Mouse (Mus musculus): ENCODE data around the gene Senp1. TPM values are rescaled to one million over a fixed set of nuclear protein-coding genes. Genes with fewer than 3 reads are reported as not detected.
A peak's percentile ranks its signal among the peaks of the same experiment; 100 is the strongest.

Gene Senp1
- polyA plus RNA-seq, 1 experiment from 2014 or later, result 28.1 TPM

DNA sequence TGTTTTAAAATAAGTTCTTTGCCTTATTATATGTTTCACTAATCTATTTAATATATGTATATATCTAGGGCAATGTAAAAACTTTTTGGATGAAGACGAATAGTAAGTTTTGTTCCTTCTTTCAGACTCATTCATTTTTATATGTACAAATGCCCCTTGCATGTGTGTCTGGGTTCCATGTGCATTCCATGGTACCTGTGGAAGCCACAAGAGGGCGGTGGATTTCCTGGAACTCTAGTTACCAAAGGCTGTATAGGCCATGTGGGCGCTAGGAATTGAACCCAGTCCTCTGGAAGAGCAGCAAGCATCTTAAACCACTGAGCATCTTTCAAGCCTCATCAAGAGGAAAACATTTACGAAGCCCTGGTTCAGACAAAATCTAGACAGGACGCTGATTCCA is 49.2 kb downstream of the Senp1 start:
- Histone ChIP-seq H3K4me3 (replicated peaks) (no peak overlapping the region), H3K9me3 (replicated peaks) (no peaks in the 10 kb centered on the region), H3K27ac (replicated peaks) (no peak overlapping the region), H3K4me1 (no peaks in the 10 kb centered on the region), H3K4me2 (replicated peaks) (no peak overlapping the region), H3K9ac (no peak overlapping the region), H3K27me3 (no peaks in the 10 kb centered on the region), H3K36me3 (peaks cover 83% of the 10 kb centered on the region)
- ATAC-seq (ENCODE audit: insufficient number of reproducible peaks, low FRiP score, low TSS enrichment, low read depth), result no peak
- 95% methylated on average over 5 of the region's 5 CpGs for WGBS

DNA sequence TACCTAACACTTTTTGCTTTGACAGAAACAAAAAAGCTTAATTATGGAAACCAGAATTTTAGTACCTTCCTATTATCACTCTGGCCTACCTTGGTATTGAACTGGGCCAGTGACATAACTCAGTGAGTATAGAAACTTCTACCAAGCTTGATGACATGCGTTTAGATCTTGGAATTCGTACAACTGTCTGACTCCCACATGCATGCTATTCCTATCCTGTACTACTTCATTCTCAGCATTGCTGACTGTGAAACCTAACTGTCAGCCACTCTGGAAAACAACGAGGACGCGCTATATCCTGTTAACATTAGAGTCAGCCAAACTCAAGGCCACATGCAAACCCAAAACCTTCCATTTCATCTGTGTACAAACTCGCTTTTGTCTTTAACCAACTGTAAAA is 49.6 kb downstream of the Senp1 start:
- WGBS, result 93% methylated on average over 6 of the region's 6 CpGs
- Histone ChIP-seq H3K36me3 (peaks cover 82% of the 10 kb centered on the region), H3K9ac (no peak overlapping the region), H3K9me3 (replicated peaks) (no peaks in the 10 kb centered on the region), H3K4me1 (no peaks in the 10 kb centered on the region), H3K4me2 (replicated peaks) (no peak overlapping the region), H3K27me3 (no peaks in the 10 kb centered on the region), H3K4me3 (replicated peaks) (no peak overlapping the region), H3K27ac (replicated peaks) (no peak overlapping the region)
- no peak for ATAC-seq (ENCODE audit: insufficient number of reproducible peaks, low FRiP score, low TSS enrichment, low read depth)

GRCm38 (mm10) chr15:98042508-98042907 is 51.0 kb downstream of the Senp1 start:
- Histone ChIP-seq H3K4me2 (replicated peaks) (no peak overlapping the region), H3K9ac (no peak overlapping the region), H3K27me3 (no peaks in the 10 kb centered on the region), H3K9me3 (replicated peaks) (no peaks in the 10 kb centered on the region), H3K36me3 (peaks cover 85% of the 10 kb centered on the region), H3K4me1 (no peaks in the 10 kb centered on the region), H3K27ac (replicated peaks) (no peak overlapping the region), H3K4me3 (replicated peaks) (no peak overlapping the region)
- no peak for ATAC-seq (ENCODE audit: insufficient number of reproducible peaks, low FRiP score, low TSS enrichment, low read depth)
- WGBS, result 86% methylated on average over 12 of the region's 12 CpGs

GRCm38 (mm10) chr15:98039682-98040081 is 53.9 kb downstream of the Senp1 start:
- Histone ChIP-seq H3K9ac (no peak overlapping the region), H3K27me3 (no peaks in the 10 kb centered on the region), H3K4me3 (replicated peaks) (no peak overlapping the region), H3K9me3 (replicated peaks) (no peaks in the 10 kb centered on the region), H3K27ac (replicated peaks) (no peak overlapping the region), H3K4me1 (peaks cover 6% of the 10 kb centered on the region; the same call in 1 of the 2 replicates), H3K4me2 (replicated peaks) (no peak overlapping the region), H3K36me3 (peaks cover 70% of the 10 kb centered on the region)
- WGBS, result 92% methylated on average over 10 of the region's 10 CpGs
- ATAC-seq (ENCODE audit: insufficient number of reproducible peaks, low FRiP score, low TSS enrichment, low read depth), result no peak

- Histone ChIP-seq H3K9ac (no peak overlapping the region), H3K4me3 (replicated peaks) (no peak overlapping the region), H3K36me3 (peaks cover 45% of the 10 kb centered on the region), H3K4me2 (replicated peaks) (no peak overlapping the region), H3K27me3 (no peaks in the 10 kb centered on the region), H3K4me1 (peaks cover 7% of the 10 kb centered on the region; the same call in 1 of the 2 replicates), H3K27ac (replicated peaks) (no peak overlapping the region), H3K9me3 (replicated peaks) (no peaks in the 10 kb centered on the region)
- ATAC-seq (ENCODE audit: insufficient number of reproducible peaks, low FRiP score, low TSS enrichment, low read depth), result no peak
- 93% methylated on average over 5 of the region's 5 CpGs for WGBS
Observed at GRCm38 (mm10) chr15:98036578-98036977, 57.0 kb downstream of the Senp1 start.

- no peak for ATAC-seq (ENCODE audit: insufficient number of reproducible peaks, low FRiP score, low TSS enrichment, low read depth)
- WGBS, result 9% methylated on average over 3 of the region's 3 CpGs
Observed at GRCm38 (mm10) chr15:98035076-98035755, 58.3 kb downstream of the Senp1 start.

DNA sequence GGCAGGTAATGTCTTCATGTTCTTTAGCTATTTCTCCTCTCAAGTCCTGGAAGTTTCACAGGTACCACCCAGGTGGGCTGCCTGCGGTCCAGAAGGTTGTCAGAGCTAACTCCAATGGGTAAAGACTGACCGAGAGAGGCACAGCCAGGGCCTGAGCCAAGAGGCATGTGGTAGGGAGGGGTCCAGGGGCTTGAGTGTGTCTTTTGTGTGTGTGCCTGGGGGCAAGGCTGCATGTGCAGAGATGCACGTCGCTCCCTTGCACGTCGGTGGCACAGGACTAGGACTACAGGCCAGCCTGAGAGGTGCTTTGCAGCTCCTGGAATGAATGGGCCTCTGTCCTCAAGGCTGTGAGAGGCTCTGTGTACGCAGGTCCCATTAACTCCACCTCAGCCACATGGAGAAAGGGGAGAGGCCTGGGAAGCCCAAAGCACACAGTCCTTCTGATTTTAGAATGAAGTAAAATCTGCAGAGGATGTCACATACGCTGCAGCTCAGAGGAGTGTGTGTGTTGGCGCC is 60.3 kb downstream of the Senp1 start:
- Histone ChIP-seq H3K9me3 (replicated peaks) (no peaks in the 10 kb centered on the region), H3K4me2 (replicated peaks) (no peak overlapping the region), H3K9ac (no peak overlapping the region), H3K27me3 (no peaks in the 10 kb centered on the region), H3K4me1 (peaks cover 17% of the 10 kb centered on the region), H3K4me3 (replicated peaks) (no peak overlapping the region), H3K36me3 (peaks cover 18% of the 10 kb centered on the region), H3K27ac (replicated peaks) (no peak overlapping the region)
- 47% methylated on average over 9 of the region's 9 CpGs for WGBS
- peak; percentile 39; the same call in 1 of the 2 replicates for ATAC-seq (ENCODE audit: insufficient number of reproducible peaks, low FRiP score, low TSS enrichment, low read depth)

More at GRCm38 (mm10) chr15:98035076-98035755, 58.3 kb downstream of the Senp1 start:
- Histone ChIP-seq H3K27ac (replicated peaks) (no peak overlapping the region), H3K36me3 (peaks cover 31% of the 10 kb centered on the region), H3K9me3 (replicated peaks) (no peaks in the 10 kb centered on the region), H3K4me1 (peaks cover 11% of the 10 kb centered on the region; the same call in 1 of the 2 replicates), H3K9ac (no peak overlapping the region), H3K4me2 (replicated peaks) (no peak overlapping the region), H3K4me3 (replicated peaks) (no peak overlapping the region), H3K27me3 (no peaks in the 10 kb centered on the region)

- H3K4me1 ChIP-seq, result peaks cover 27% of the 10 kb centered on the region
- H3K4me3 ChIP-seq (replicated peaks), result no peak overlapping the region
- no peak overlapping the region for H3K4me2 ChIP-seq (replicated peaks)
- no peak overlapping the region for H3K9ac ChIP-seq
- H3K9me3 ChIP-seq (replicated peaks), result no peaks in the 10 kb centered on the region
- H3K36me3 ChIP-seq, result no peaks in the 10 kb centered on the region
- H3K27me3 ChIP-seq, result 0 out of 2 replicates have a peak, but pooled peaks cover 2% of the 10 kb centered on the region
- ATAC-seq (ENCODE audit: insufficient number of reproducible peaks, low FRiP score, low TSS enrichment, low read depth), result no peak
- H3K27ac ChIP-seq (replicated peaks), result no peak overlapping the region
- 70% methylated on average over 6 of the region's 6 CpGs for WGBS
Observed at GRCm38 (mm10) chr15:98029798-98030197, 63.7 kb downstream of the Senp1 start.

DNA sequence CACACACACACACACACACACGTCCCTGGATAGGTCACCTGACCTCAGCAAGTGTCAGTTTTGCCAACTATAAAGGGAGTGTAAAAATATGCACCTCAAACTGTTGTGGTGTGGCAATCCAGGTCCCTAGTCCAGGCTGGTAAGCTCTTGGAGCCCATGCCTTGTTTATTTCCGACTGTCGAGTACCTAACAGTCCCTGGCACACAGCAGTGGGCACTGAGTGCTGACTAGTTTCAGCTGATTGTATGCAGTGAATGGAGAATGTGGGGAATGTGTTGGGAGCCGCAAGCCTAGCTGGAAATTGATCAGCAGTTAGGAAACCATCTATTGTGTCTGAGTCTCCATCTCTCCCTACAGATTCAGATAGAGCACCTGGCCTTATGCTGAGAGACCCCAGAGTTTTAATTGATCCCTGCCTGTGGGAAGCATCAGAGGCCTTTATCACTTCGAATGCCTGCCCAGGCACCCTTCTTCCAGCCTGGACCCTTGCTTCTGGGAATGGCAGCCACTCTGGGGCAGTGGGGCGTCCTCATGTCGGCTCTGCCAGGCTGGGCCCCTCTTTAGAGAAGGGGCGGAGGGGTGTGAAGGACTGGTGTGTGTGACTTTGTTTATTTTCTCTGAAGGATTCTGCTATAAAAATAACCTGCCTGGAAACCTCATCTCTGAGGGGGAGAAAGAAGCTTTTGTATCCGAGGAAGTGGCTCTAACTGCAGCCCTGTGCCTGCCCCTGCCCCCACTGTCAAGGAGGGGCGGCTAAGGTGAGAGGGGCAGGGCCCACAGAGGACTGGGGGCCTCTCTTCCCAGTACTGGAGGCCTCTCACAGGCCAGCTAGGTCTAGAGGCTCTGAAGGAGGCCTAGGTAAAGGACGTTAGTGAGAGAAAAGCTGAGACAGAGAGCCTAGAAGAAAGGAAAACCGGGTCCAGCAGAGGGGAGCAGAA is 66.3 kb downstream of the Senp1 start:
- no peak for ATAC-seq (ENCODE audit: insufficient number of reproducible peaks, low FRiP score, low TSS enrichment, low read depth)
- H3K9ac ChIP-seq, result no peak overlapping the region
- no peaks in the 10 kb centered on the region for H3K36me3 ChIP-seq
- WGBS, result 37% methylated on average over 12 of the region's 12 CpGs
- peak overlapping the region; percentile 48; the same call in 1 of the 2 replicates for H3K27ac ChIP-seq (replicated peaks)
- H3K4me1 ChIP-seq, result peaks cover 24% of the 10 kb centered on the region
- H3K4me3 ChIP-seq (replicated peaks), result no peak overlapping the region
- no peaks in the 10 kb centered on the region for H3K9me3 ChIP-seq (replicated peaks)
- 0 out of 2 replicates have a peak, but pooled peaks cover 6% of the 10 kb centered on the region for H3K27me3 ChIP-seq
- no peak overlapping the region for H3K4me2 ChIP-seq (replicated peaks)

GRCm38 (mm10) chr15:98025611-98026010 is 67.9 kb downstream of the Senp1 start:
- no peak overlapping the region for H3K4me2 ChIP-seq (replicated peaks)
- 48% methylated on average over 4 of the region's 4 CpGs for WGBS
- H3K36me3 ChIP-seq, result no peaks in the 10 kb centered on the region
- ATAC-seq (ENCODE audit: insufficient number of reproducible peaks, low FRiP score, low TSS enrichment, low read depth), result 0 out of 2 replicates have a peak, but pooled peaks have one; percentile 7
- 0 out of 2 replicates have a peak, but pooled peaks cover 6% of the 10 kb centered on the region for H3K27me3 ChIP-seq
- peaks cover 27% of the 10 kb centered on the region for H3K4me1 ChIP-seq
- 0 out of 2 replicates have a peak overlapping the region, but pooled peaks have one; percentile 11 for H3K27ac ChIP-seq (replicated peaks)
- no peak overlapping the region for H3K9ac ChIP-seq
- no peaks in the 10 kb centered on the region for H3K9me3 ChIP-seq (replicated peaks)
- H3K4me3 ChIP-seq (replicated peaks), result no peak overlapping the region

- 34% methylated on average over 3 of the region's 3 CpGs for WGBS
Observed at GRCm38 (mm10) chr15:98023137-98023536, 70.4 kb downstream of the Senp1 start.

More at GRCm38 (mm10) chr15:98023137-98023536, 70.4 kb downstream of the Senp1 start:
- no peaks in the 10 kb centered on the region for H3K36me3 ChIP-seq
- H3K9me3 ChIP-seq (replicated peaks), result no peaks in the 10 kb centered on the region
- H3K27ac ChIP-seq (replicated peaks), result no peak overlapping the region
- H3K4me2 ChIP-seq (replicated peaks), result no peak overlapping the region
- H3K9ac ChIP-seq, result no peak overlapping the region
- peaks cover 19% of the 10 kb centered on the region for H3K4me1 ChIP-seq
- 0 out of 2 replicates have a peak, but pooled peaks cover 6% of the 10 kb centered on the region for H3K27me3 ChIP-seq
- no peak overlapping the region for H3K4me3 ChIP-seq (replicated peaks)
- ATAC-seq (ENCODE audit: insufficient number of reproducible peaks, low FRiP score, low TSS enrichment, low read depth), result no peak
